Mouse (Mus musculus) 3T3-L1 (cell line): ENCODE measurements around the gene Yipf4.
A peak's percentile ranks its signal among the peaks of the same experiment; 100 is the strongest.

Experiments
- DNase-seq: peaks from one replicate; pipeline ENCODE4 v3.0.0-alpha.2; 2015; ENCODE audit warnings: low read depth, low spot score

Gene Yipf4

GRCm38 (mm10) chr17:74526117-74526516 lies 36.8 kb downstream of the Yipf4 start:
- DNase-seq, result no peak

- peak; percentile 79 for DNase-seq
Measured at GRCm38 (mm10) chr17:74526806-74527653, 37.7 kb downstream of the Yipf4 start.

GRCm38 (mm10) chr17:74527729-74528607 lies 38.7 kb downstream of the Yipf4 start, which contains the start of gene Birc6:
Gene Birc6, plus strand, starts transcription at chr17:74528295.
- DNase-seq, result peak; percentile 100

- peak; percentile 47 for DNase-seq
Measured at GRCm38 (mm10) chr17:74528648-74529532, 39.6 kb downstream of the Yipf4 start.

- DNase-seq, result peak; percentile 40
Measured at GRCm38 (mm10) chr17:74529533-74529824, 40.2 kb downstream of the Yipf4 start.

- no peak for DNase-seq
Measured at GRCm38 (mm10) chr17:74534971-74535370, 45.7 kb downstream of the Yipf4 start.

- no peak for DNase-seq
Measured at GRCm38 (mm10) chr17:74537526-74537925, 48.2 kb downstream of the Yipf4 start.

- no peak for DNase-seq
Measured at GRCm38 (mm10) chr17:74543615-74544014, 54.3 kb downstream of the Yipf4 start.
